ENCODE assay signal across 16 mouse cellular contexts in genomic region chr11:52638939-52639338, GRCm38 (mm10).
A peak's percentile ranks its signal among the peaks of the same experiment; 100 is the strongest.
DNase-seq lines count a peak whose midpoint lies in the region; ATAC-seq and TF ChIP-seq lines count a peak whose summit lies in the region.
"Had no signal": no experiment of that assay in that cellular context is flagged by ENCODE, and none has a peak within 500 bp of the region (broad histone marks: within the 10 kb centered on the region; RNA-seq: fewer than 3 reads in every experiment).

No protein-coding gene starts in this region.

- H3K36me3 ChIP-seq in liver, embryonic 14.5 days (replicated peaks; ENCODE audit: control insufficient read depth, insufficient read depth, low read depth) = no peaks in the 10 kb centered on the region

- TF ChIP-seq EP300 in liver, embryonic 14.5 days (IDR thresholded peaks at IDR 0.05; ENCODE audit: low read depth) = no peak

- no peak overlapping the region for H3K9ac ChIP-seq in liver, embryonic 14.5 days (replicated peaks)
- H3K9ac ChIP-seq: forebrain, embryonic 13.5 days had no signal

- TF ChIP-seq POLR2A in cerebellum, adult 2 months (IDR thresholded peaks at IDR 0.05; ENCODE audit: borderline replicate concordance, insufficient read depth, low read length) = no peak

- ATAC-seq in CD4-positive, CD25-positive, alpha-beta regulatory T cell, adult 4 months = no peak
- no peak for ATAC-seq in liver, embryonic 14.5 days (ENCODE audit: insufficient read depth)
- ATAC-seq: forebrain, embryonic 13.5 days; hindbrain, embryonic 16.5 days had no signal

- H3K27ac ChIP-seq in liver, embryonic 14.5 days = no peak overlapping the region
- H3K27ac ChIP-seq in cerebellum, adult 2 months (ENCODE audit: insufficient read depth, low read length) = no peak overlapping the region
- H3K27ac ChIP-seq: forebrain, embryonic 13.5 days had no signal

- no peak overlapping the region for H3K4me2 ChIP-seq in liver, embryonic 14.5 days (ENCODE audit: low read depth)
- H3K4me2 ChIP-seq: forebrain, embryonic 13.5 days had no signal

- H3K9me3 ChIP-seq in liver, embryonic 14.5 days (ENCODE audit: control insufficient read depth, low read length) = no peaks in the 10 kb centered on the region
- H3K9me3 ChIP-seq: forebrain, embryonic 13.5 days had no signal

- 63% methylated on average over 1 of the region's 1 CpGs for whole genome bisulfite sequencing in liver, embryonic 14.5 days (ENCODE audit: insufficient replicate concordance)
- 94% methylated on average over 1 of the region's 1 CpGs for WGBS in cerebellum, adult 2 months

- no peaks in the 10 kb centered on the region; a peak in 1 of 4 replicates for H3K4me1 ChIP-seq in liver, embryonic 14.5 days (replicated peaks; ENCODE audit: control insufficient read depth in 2 of 2, insufficient read depth in 2 of 2, low read length in 1 of 2)
- H3K4me1 ChIP-seq in cerebellum, adult 2 months (ENCODE audit: control insufficient read depth, insufficient read depth, low read length) = no peaks in the 10 kb centered on the region

- TF ChIP-seq CTCF in liver, embryonic 14.5 days (IDR thresholded peaks at IDR 0.05; ENCODE audit: low read depth) = peak; percentile 57
- no peak for TF ChIP-seq CTCF in cerebellum, adult 2 months (IDR thresholded peaks at IDR 0.05; ENCODE audit: borderline replicate concordance, insufficient read depth, low read depth, low read length)

- H3K4me3 ChIP-seq in liver, embryonic 14.5 days (ENCODE audit: insufficient read depth in 1 of 2, low read depth in 2 of 2, low read length in 2 of 2) = no peak overlapping the region
- H3K4me3 ChIP-seq in cerebellum, adult 2 months (replicated peaks; ENCODE audit: insufficient read depth, low read depth, low read length) = no peak overlapping the region
- H3K4me3 ChIP-seq: forebrain, embryonic 13.5 days; myocyte had no signal

- DNase-seq in CD4-positive, CD25-positive, alpha-beta regulatory T cell, adult 2 months (ENCODE audit: low read depth, low spot score) = peak; percentile 24
- no peak for DNase-seq in liver, embryonic 14.5 days (ENCODE audit: low read depth in 3 of 3, low spot score in 3 of 3)
- no peak for DNase-seq in liver
- peak; percentile 14 for DNase-seq in thymus, postnatal 4 days
- DNase-seq in thymus, postnatal 0 days (ENCODE audit: low spot score) = no peak
- no peak for DNase-seq in cerebellum, adult 2 months
- DNase-seq in heart, adult 9 months (ENCODE audit: low spot score in 2 of 2) = no peak
- DNase-seq: adrenal gland, postnatal 25 days; cerebellum, adult 9-11 months; heart, adult 18-20 months; right cerebral cortex, postnatal 25 days; thymus, adult 2 months had no signal

- H3K27me3 ChIP-seq in liver, embryonic 14.5 days (ENCODE audit: control insufficient read depth, insufficient read depth, low read length) = no peaks in the 10 kb centered on the region
- no peaks in the 10 kb centered on the region; the same call in 1 of the 2 replicates for H3K27me3 ChIP-seq in cerebellum, adult 2 months (ENCODE audit: control insufficient read depth, insufficient read depth, low read length)
- H3K27me3 ChIP-seq: forebrain, embryonic 13.5 days had no signal

Comparison
In these comparisons a context has a peak if more than half of its experiments do, and no peak if none do; other contexts are left out.
1. DNase-seq: peak in CD4-positive, CD25-positive, alpha-beta regulatory T cell, adult 2 months (single experiment) and thymus, postnatal 4 days (single experiment); none in liver, embryonic 14.5 days (0 of 3), liver (single experiment), thymus, postnatal 0 days (single experiment), cerebellum, adult 2 months (0 of 2) and heart, adult 9 months (0 of 2).